Mouse (Mus musculus): ENCODE data around the gene Tmem110.

- TF ChIP-seq TCF12 (IDR thresholded peaks at IDR 0.05; ENCODE audit: low read depth, low read length): no peak
- TF ChIP-seq RCOR1 (IDR thresholded peaks at IDR 0.05; ENCODE audit: low read depth, low read length): no peak
- peak; percentile 60; the same call in 1 of the 2 replicates for TF ChIP-seq USF1 (IDR thresholded peaks at IDR 0.05; ENCODE audit: low read depth, low read length)
- no peak for TF ChIP-seq ZNF384 (IDR thresholded peaks at IDR 0.05; ENCODE audit: low read depth, low read length)
- TF ChIP-seq HCFC1 (IDR thresholded peaks at IDR 0.05; ENCODE audit: low read depth, low read length): no peak
- TF ChIP-seq POLR2A (IDR thresholded peaks at IDR 0.05; ENCODE audit: control insufficient read depth in 1 of 2, insufficient read depth in 1 of 2, low read depth in 1 of 2, low read length in 2 of 2, poor library complexity in 1 of 2): no peak
- TF ChIP-seq CTCF (IDR thresholded peaks at IDR 0.05 in 2 of 3, conservative IDR thresholded peaks at IDR 0.05 in 1 of 3; ENCODE audit: control insufficient read depth in 1 of 3, insufficient read depth in 1 of 3, low read depth in 2 of 3, low read length in 3 of 3, poor library complexity in 1 of 3, severe bottlenecking in 1 of 3): peak; percentile 37 to 62 (median 41); a peak in 5 of 6 replicates
- TF ChIP-seq MXI1 (IDR thresholded peaks at IDR 0.05; ENCODE audit: low read depth, low read length): no peak
- TF ChIP-seq ZKSCAN1 (IDR thresholded peaks at IDR 0.05; ENCODE audit: low read depth, low read length): no peak
- peak; percentile 52 for TF ChIP-seq RAD21 (IDR thresholded peaks at IDR 0.05; ENCODE audit: low read depth, low read length)
- TF ChIP-seq MAFK (IDR thresholded peaks at IDR 0.05; ENCODE audit: borderline replicate concordance, low read depth, low read length): no peak
These were observed 32.6 kb downstream of the Tmem110 start for GRCm38 (mm10) chr14:30857990-30858389.
